Mouse (Mus musculus) G1E (cell line): ENCODE data around the gene Zfp866. TPM values are rescaled to one million over a fixed set of nuclear protein-coding genes. Genes with fewer than 3 reads are reported as not detected.

Source experiments
- ATAC-seq: 2 replicates; pipeline ENCODE4 v1.8.0; 2016; ENCODE audit warnings: mild to moderate bottlenecking; ENCODE audit not compliant: insufficient number of reproducible peaks, poor library complexity, low FRiP score, severe bottlenecking; ENCODE audit errors: extremely low read depth
- DNase-seq: peaks from one replicate; pipeline ENCODE4 v3.0.0; 2012; ENCODE audit warnings: low spot score
- H3K27me3 ChIP-seq: 2 replicates; pipeline ENCODE4 v1.6.1; 2012; ENCODE audit warnings: mild to moderate bottlenecking, low read length, inconsistent platforms; ENCODE audit not compliant: insufficient read depth
- H3K36me3 ChIP-seq: replicated peaks from 2 replicates; pipeline ENCODE3; 2012; ENCODE audit warnings: mild to moderate bottlenecking, inconsistent platforms
- H3K4me1 ChIP-seq: 2 replicates; pipeline ENCODE4 v1.6.1; 2012; ENCODE audit warnings: low read depth, low read length, inconsistent platforms, mixed read lengths; ENCODE audit not compliant: insufficient read depth
- H3K4me3 ChIP-seq: 2 replicates; pipeline ENCODE4 v1.5.1; 2012; ENCODE audit warnings: low read depth, mild to moderate bottlenecking, inconsistent platforms, low read length, moderate library complexity, mixed read lengths
- H3K9me3 ChIP-seq: replicated peaks from 2 replicates; pipeline ENCODE4 v1.6.1; 2012; ENCODE audit warnings: inconsistent platforms
- CTCF ChIP-seq: IDR thresholded peaks from 2 replicates; pipeline ENCODE4 v1.5.1; 2012; ENCODE audit warnings: low read depth, low read length, inconsistent platforms, mixed read lengths
- GATA1 ChIP-seq: IDR thresholded peaks from 2 replicates; pipeline ENCODE4 v1.6.1; 2012; ENCODE audit warnings: borderline replicate concordance, low read length, inconsistent platforms, mixed read lengths
- GATA2 ChIP-seq: IDR thresholded peaks from 2 replicates; pipeline ENCODE4 v1.6.1; 2012; ENCODE audit warnings: low read depth, low read length, inconsistent platforms, borderline replicate concordance
- POLR2AphosphoS5 ChIP-seq: IDR thresholded peaks from 2 replicates; pipeline ENCODE4 v1.6.1; 2012; ENCODE audit warnings: low read depth, low read length, inconsistent platforms; ENCODE audit not compliant: insufficient replicate concordance
- TAL1 ChIP-seq: conservative IDR thresholded peaks from 2 replicates; pipeline ENCODE4 v1.6.1; 2012; ENCODE audit warnings: low read depth, low read length, inconsistent platforms, mixed read lengths
- polyA plus RNA-seq: library from polyadenylated mRNA; stranded (reverse); fragments of >175 nt; gene quantifications from 2 replicates; pipeline ENCODE4 v1.2.3, GENCODE M21; 2012
- total RNA-seq, 2 experiments: library from RNA; stranded (forward) in 1 of 2; stranded (reverse) in 1 of 2; fragments of 200-1000 nt in 1 of 2; fragments of >200 nt in 1 of 2; fragmentation: Nextera tagmentation in 1 of 2; gene quantifications; 2 replicates each; pipeline ENCODE4 v1.2.3; 2014 to 2017

Gene Zfp866
- total and polyA plus RNA-seq, 3 experiments: 1.9 to 36.6 (median 35.4) TPM

GRCm38 (mm10) chr8:69793666-69794065 is 2.7 kb upstream of the Zfp866 start:
- no peaks in the 10 kb centered on the region for H3K9me3 ChIP-seq
- no peak overlapping the region for H3K4me3 ChIP-seq

GRCm38 (mm10) chr8:69791415-69792068 is 564 bp upstream of the Zfp866 start:
- Histone ChIP-seq H3K9me3 (no peaks in the 10 kb centered on the region), H3K4me3 (peak overlapping the region; percentile 100), H3K27me3 (no peaks in the 10 kb centered on the region), H3K36me3 (peaks cover 50% of the 10 kb centered on the region), H3K4me1 (peaks cover 35% of the 10 kb centered on the region)
- DNase-seq (peak; percentile 73), ATAC-seq (no peak)
- TF ChIP-seq GATA1: no peak
- TF ChIP-seq CTCF: no peak
- TF ChIP-seq GATA2: no peak
- TF ChIP-seq POLR2AphosphoS5: no peak
- no peak for TF ChIP-seq TAL1

More at GRCm38 (mm10) chr8:69793666-69794065, 2.7 kb upstream of the Zfp866 start:
- TF ChIP-seq CTCF: no peak
- TF ChIP-seq POLR2AphosphoS5: no peak
- TF ChIP-seq GATA1: no peak
- TF ChIP-seq TAL1: no peak
- no peak for TF ChIP-seq GATA2
- H3K27me3 ChIP-seq: no peaks in the 10 kb centered on the region
- H3K36me3 ChIP-seq: peaks cover 71% of the 10 kb centered on the region
- ATAC-seq (no peak), DNase-seq (no peak)
- peaks cover 41% of the 10 kb centered on the region for H3K4me1 ChIP-seq

GRCm38 (mm10) chr8:69790364-69790763 is 614 bp downstream of the Zfp866 start:
- ATAC-seq: no peak
- H3K36me3 ChIP-seq: peaks cover 38% of the 10 kb centered on the region
- peaks cover 35% of the 10 kb centered on the region for H3K4me1 ChIP-seq

GRCm38 (mm10) chr8:69789731-69790130 is 1.2 kb downstream of the Zfp866 start:
- H3K4me3 ChIP-seq: peak overlapping the region; percentile 100; the same call in 1 of the 2 replicates
- no peak for ATAC-seq
- no peak for DNase-seq
- no peaks in the 10 kb centered on the region for H3K27me3 ChIP-seq
- H3K4me1 ChIP-seq: peaks cover 35% of the 10 kb centered on the region
- no peaks in the 10 kb centered on the region for H3K9me3 ChIP-seq
- H3K36me3 ChIP-seq: peaks cover 32% of the 10 kb centered on the region
- TF ChIP-seq POLR2AphosphoS5 (no peak), CTCF (no peak), TAL1 (no peak), GATA2 (no peak), GATA1 (no peak)

More at GRCm38 (mm10) chr8:69790364-69790763, 614 bp downstream of the Zfp866 start:
- no peak for TF ChIP-seq POLR2AphosphoS5
- no peak for DNase-seq
- H3K4me3 ChIP-seq: peak overlapping the region; percentile 100
- H3K9me3 ChIP-seq: no peaks in the 10 kb centered on the region
- H3K27me3 ChIP-seq: no peaks in the 10 kb centered on the region

- ATAC-seq (no peak), DNase-seq (no peak)
- no peaks in the 10 kb centered on the region for H3K27me3 ChIP-seq
- peaks cover 25% of the 10 kb centered on the region for H3K36me3 ChIP-seq
- no peaks in the 10 kb centered on the region for H3K9me3 ChIP-seq
- H3K4me1 ChIP-seq: peaks cover 32% of the 10 kb centered on the region
- TF ChIP-seq GATA1 (no peak), TAL1 (no peak), POLR2AphosphoS5 (no peak), CTCF (no peak), GATA2 (no peak)
- H3K4me3 ChIP-seq: peak overlapping the region; percentile 24; the same call in 1 of the 2 replicates
Measured at GRCm38 (mm10) chr8:69789105-69789504, 1.9 kb downstream of the Zfp866 start.

- no peak for DNase-seq
- no peak overlapping the region for H3K4me3 ChIP-seq
- peaks cover 15% of the 10 kb centered on the region for H3K36me3 ChIP-seq
- H3K27me3 ChIP-seq: no peaks in the 10 kb centered on the region
- no peaks in the 10 kb centered on the region for H3K9me3 ChIP-seq
- ATAC-seq: no peak
- peaks cover 28% of the 10 kb centered on the region for H3K4me1 ChIP-seq
- no peak for TF ChIP-seq TAL1
- no peak for TF ChIP-seq CTCF
- no peak for TF ChIP-seq GATA1
- no peak for TF ChIP-seq GATA2
- no peak for TF ChIP-seq POLR2AphosphoS5
Measured at GRCm38 (mm10) chr8:69777111-69777510, 13.9 kb downstream of the Zfp866 start.
